Mouse (Mus musculus) adrenal gland, adult 2 months (tissue): ENCODE data around the gene Cers6. TPM values are rescaled to one million over a fixed set of nuclear protein-coding genes. Genes with fewer than 3 reads are reported as not detected.

Experiments
- DNase-seq: peaks from one replicate; pipeline ENCODE4 v3.0.0; 2021
- polyA plus RNA-seq: library from polyadenylated mRNA; depleted of rRNA; stranded (reverse); fragments of >200 nt; gene quantifications from 2 replicates; pipeline ENCODE4 v1.2.3, GENCODE M21; 2012
- total RNA-seq, 2 experiments: library from RNA; stranded (reverse); gene quantifications; 2 replicates each; pipeline ENCODE4 v1.2.3; 2021

The Cers6 gene
- total and polyA plus RNA-seq, 3 experiments = 0.94 to 5.3 (median 4.3) TPM

DNA sequence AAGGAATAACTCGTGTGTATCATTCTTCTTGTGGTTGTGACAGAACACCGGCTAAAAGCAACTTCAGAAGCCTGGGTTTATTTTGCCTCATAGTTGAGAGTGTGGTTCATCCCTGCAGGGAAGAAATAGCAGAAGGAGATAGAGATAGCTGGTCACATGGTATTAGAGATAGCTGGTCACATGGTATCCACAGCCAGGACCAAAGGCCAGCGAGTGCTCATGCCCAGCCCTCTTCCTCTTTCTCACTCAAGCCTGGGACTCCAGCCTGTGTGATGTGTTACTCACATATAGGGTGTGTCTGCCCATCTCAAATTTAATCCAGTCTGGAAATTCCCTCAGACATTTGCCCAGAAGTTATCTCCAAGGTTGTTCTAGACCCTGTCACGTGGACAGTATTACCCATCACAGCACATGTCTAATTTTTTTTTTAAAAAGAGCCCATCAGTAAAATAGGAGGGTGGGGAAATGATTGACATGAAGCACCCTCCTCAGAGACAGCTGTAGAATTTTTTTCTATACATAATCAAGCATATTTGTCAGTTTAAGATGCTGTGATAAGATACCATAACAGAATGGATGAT is 17.9 kb downstream of the Cers6 start:
- no peak for DNase-seq

DNA sequence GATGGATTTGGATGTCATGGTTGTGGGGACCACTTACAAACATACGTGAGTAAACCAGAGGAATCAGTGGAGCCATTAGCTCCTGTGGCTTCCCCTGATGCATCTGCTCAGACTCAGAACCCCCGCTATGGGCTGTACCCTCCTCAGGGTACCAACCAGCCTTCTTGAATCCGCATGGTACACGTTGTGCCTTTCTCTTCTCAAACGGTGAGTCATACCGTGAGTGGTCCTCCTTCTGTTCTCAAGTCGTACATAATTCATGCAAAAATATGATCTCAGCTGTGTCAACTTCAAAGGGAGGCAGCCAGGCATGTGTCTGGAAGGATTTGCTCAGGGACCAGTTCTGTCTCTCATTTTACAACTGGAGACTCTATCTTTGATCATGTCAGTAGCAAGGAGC is 23.3 kb downstream of the Cers6 start:
- DNase-seq = no peak

- DNase-seq = no peak
Measured at GRCm38 (mm10) chr2:68885206-68885605, 24.0 kb downstream of the Cers6 start.

- no peak for DNase-seq
Measured at GRCm38 (mm10) chr2:68885766-68886496, 24.7 kb downstream of the Cers6 start.

- DNase-seq = no peak
Measured at GRCm38 (mm10) chr2:68886661-68887060, 25.4 kb downstream of the Cers6 start.

- no peak for DNase-seq
Measured at GRCm38 (mm10) chr2:68888094-68888705, 27.0 kb downstream of the Cers6 start.

DNA sequence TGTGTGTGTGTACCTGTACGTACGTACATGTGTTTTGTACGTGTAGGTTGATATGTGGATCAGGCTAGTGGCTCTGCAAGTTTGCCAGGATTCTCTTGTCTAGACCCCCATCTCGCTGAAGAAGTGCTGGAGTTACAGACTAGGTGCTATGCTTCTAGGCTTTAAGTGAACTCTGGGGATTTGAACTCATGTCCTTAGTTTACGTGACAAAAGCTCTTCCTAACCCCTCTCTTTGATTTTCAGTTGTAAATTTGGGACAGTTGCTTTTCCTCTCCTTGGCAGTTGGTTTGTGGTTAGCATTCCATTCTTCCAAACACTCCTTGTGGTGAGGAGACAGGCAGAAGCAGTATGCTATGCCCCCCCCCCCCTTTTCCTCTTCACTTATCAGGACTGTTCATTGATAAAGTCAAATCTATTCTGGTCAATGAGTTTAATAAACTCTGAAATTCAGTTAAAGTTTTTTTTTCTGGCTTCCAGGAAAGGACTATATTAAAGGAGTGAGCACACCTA is 28.5 kb downstream of the Cers6 start:
- DNase-seq = no peak

- no peak for DNase-seq
Measured at GRCm38 (mm10) chr2:68892476-68892875, 31.2 kb downstream of the Cers6 start.

- no peak for DNase-seq
Measured at GRCm38 (mm10) chr2:68895044-68895764, 34.0 kb downstream of the Cers6 start.

- no peak for DNase-seq
Measured at GRCm38 (mm10) chr2:68896196-68896595, 35.0 kb downstream of the Cers6 start.

DNA sequence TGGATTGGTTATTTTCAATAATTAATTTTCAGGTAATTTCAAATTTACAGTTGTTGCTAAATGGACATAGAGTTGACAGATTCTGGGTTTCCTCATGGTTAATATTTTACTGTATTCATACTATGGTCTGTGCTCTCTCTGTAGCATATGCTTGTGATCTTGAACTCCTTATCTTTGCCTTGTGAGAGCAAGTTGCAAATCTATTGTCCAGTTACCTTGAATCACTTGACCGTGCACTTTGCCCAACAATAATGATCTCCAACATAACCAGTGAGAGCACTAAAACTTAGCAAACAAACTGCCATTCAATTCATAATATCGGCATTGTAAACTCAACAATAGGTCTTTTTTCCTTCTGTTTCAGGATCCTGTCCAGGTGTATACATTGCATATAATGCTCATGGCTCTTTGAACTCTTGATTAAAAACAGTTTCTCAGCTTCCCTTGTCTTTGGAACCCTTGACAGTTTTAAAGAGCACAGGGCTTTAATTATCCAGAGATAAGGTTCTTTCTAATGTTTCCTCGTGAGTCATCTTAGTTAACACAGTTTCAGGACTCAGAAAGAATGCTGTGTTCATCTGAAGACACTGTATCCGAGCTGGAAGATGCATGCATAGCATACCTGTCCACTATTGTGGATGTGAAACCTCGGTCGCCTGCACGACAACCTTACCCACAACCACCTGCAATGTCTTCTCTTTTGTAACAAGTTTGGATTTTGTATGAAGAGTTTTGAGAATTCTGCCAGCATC is 38.7 kb downstream of the Cers6 start:
- DNase-seq = no peak

DNA sequence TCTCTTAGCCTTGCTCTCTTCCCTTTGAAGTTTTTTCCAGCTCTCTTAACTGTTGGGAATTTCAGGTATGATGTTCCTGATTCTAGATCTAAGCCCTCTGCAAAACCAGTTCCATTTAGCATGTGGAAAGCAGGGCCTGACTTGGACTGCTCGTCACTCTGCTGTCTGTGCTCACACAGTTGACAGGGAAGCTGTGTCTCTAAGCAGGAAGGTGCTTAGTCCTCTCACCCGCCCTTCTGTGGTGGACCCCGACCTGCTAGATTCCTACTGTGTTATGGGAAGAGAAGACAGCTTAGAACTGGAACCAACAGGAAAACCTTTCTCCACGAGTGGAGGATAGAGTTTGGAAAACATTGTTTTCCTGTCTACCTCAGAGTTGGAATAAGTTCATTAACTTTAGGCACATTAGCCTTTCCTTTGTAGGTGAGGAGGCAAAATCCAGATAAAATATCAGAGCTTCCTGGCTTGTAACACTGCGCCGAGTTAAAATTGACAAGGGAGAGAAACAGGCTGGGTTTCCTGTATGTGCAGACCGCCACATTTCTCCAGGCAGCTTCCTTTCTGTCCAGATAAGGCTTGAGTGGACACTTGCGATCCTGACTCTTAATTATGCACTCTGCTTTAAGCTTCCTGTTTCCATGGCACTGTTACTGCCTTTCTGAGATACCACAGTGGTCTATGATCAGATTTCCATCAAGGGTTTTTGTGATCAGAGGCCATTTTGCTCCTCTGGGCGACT is 39.6 kb downstream of the Cers6 start:
- no peak for DNase-seq

- DNase-seq = no peak
Measured at GRCm38 (mm10) chr2:68901708-68902107, 40.5 kb downstream of the Cers6 start.

DNA sequence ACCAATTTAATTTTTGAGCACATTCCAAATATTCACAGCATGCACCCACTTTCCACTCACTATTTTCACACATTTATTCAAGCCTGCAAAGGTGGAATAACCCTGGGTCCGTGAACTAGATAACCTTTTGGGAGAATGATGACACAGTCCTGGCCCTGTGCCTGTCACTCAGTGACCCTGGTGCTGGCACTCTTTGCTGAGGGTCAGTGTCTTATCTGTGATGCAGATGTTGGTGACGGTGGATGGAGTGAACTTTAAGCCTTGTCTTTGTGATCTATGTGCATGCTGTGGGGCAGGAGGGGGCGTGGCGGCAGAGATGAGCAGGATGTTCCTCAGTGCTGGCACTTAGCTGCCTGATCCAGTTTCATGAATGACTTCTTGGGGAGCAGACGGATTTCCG is 41.3 kb downstream of the Cers6 start:
- peak; percentile 50 for DNase-seq

DNA sequence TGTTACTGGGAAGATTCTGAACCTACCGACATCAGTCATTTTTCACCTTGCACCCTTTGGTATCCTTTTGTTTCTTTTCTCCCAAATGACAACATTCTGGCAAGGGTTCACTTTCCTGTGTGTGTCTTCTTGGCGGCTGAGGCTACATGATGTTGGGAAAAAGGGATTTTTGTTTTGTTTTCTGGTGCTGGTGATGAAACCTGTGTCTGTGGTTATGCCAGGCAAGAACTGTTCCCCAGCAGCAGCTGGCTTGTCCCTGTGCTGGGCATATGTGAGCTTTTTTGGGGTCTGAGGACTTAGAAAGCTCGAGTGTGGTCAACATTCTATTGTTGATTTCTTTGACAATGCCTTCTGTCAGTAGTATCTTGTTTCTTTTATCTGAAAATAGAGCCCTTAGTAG is 45.7 kb downstream of the Cers6 start:
- DNase-seq = no peak

DNA sequence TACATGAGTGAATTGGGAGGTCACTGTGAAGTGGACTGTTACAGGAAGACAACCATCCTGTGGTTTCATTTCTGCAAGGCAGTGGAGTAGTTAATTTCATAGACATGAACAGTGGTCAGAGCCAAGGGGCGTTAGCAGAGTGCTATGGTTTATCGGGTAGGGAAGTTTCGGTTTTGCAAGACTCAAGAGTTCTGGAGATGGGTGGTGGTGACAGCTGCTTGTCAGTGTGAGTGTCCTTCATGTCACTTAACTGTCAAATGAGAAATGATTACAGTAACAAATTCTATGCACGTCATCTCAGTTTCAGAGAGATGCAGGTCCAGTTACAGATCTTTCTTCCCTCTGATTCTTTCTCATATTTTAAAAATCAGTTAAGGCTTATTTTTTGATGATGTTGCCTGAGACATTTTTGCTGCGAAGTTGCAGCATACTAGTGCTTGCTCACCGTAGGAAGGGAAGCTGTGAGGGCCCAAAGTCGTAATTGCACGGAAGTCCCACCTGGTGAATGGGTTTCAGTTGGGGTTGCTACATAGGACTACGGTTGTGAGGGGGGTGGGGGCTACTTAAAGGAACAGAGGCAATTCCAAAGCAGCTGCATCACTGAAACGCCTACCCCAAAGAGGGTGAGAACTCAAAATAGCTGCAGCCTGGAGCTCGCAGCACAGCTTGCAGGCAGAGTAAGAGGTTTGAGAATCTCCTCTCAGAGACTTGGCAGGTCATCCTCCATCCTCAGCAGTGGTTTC is 46.7 kb downstream of the Cers6 start:
- no peak for DNase-seq

DNA sequence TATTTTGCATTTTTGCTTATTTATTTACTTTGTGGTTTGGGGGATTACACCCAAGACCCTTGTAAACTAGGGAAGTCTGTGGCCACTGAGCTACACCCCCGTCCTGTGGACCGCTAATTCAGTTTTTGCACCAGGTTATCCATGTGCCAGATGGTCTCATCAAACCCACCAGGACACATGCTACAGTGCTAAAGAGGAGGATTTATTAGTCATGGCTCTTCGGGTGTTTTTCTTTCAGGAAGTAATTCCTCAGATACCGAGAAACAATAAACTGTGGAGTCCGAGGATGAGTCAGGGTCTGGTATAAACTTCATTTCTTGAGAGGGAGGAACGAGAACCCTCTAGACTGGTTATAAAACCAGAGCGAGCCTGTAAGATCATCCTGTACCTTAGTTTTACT is 49.5 kb downstream of the Cers6 start:
- no peak for DNase-seq

GRCm38 (mm10) chr2:68911587-68912483 is 50.6 kb downstream of the Cers6 start:
- DNase-seq = no peak

DNA sequence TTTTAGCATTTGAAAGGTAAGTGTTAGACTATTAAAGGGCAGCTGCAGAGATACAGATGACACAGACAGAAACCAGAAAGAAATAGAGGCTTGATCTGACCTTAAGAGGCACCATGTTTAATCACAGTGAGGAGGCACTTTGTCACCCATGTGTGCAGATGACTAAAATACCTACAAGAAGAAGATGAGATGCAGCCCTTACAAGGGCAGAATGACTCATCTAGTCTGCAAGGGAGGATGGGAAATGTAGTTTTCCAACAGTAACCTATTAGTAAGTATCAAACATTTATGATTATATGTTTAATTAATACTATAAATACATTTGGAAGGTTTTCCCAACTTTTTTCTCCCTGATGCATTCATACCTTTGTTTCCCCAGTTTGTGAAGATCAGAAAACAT is 54.5 kb downstream of the Cers6 start:
- no peak for DNase-seq
